Mouse (Mus musculus): ENCODE data around the gene Lztr1.

DNA sequence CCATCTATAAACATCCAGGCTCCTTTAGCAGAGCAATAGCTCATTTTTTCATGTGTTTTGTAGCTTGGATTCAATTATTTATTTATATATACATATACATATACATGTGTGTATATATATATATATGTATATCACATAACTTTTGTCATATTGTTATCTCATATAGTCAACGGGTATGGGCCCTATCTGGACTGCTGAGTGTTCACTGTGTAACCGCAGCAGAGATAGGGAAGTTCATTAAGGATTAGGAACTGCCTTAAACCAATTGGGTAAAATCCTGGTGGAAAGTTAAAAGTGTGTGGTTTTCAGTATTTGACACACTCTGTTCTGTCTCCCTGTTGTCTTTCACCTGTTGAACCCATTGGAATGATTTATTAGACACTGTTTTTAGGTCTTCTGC is 27.0 kb upstream of the Lztr1 start:
- TF ChIP-seq POLR2A (IDR thresholded peaks at IDR 0.05; ENCODE audit: insufficient read depth, low read depth, low read length) = no peak
- TF ChIP-seq CTCF (IDR thresholded peaks at IDR 0.05) = no peak
- TF ChIP-seq EP300 (IDR thresholded peaks at IDR 0.05; ENCODE audit: insufficient read depth, low read depth, low read length) = no peak
